Mouse (Mus musculus) neural tube, embryonic 13.5 days (tissue): ENCODE results near the gene Gm3667. TPM values are rescaled to one million over a fixed set of nuclear protein-coding genes. Genes with fewer than 3 reads are reported as not detected.
"Not testable (repeated sequence)": the region's sequence is repeated elsewhere in the genome, so short reads cannot be mapped to it uniquely, and the experiment has no call there.

Source experiments
- ATAC-seq: fragments of 200-750 bp; cut with Nextera tagmentation; 2 replicates; pipeline ENCODE4 v1.8.0; 2017; ENCODE audit warnings: low read depth, mild to moderate bottlenecking, moderate TSS enrichment, moderate library complexity
- H3K27ac ChIP-seq: fragments of 300-500 bp; sonication (generic); replicated peaks from 2 replicates; pipeline ENCODE4 v1.5.1; 2015; ENCODE audit warnings: moderate library complexity, mild to moderate bottlenecking, inconsistent platforms
- H3K27me3 ChIP-seq: fragments of 300-500 bp; sonication (generic); 2 replicates; pipeline ENCODE4 v1.6.1; 2015; ENCODE audit warnings: mild to moderate bottlenecking, inconsistent platforms
- H3K36me3 ChIP-seq: fragments of 300-500 bp; sonication (generic); 2 replicates; pipeline ENCODE4 v1.6.1; 2015; ENCODE audit warnings: mild to moderate bottlenecking, inconsistent platforms
- H3K4me1 ChIP-seq: fragments of 300-500 bp; sonication (generic); replicated peaks from 2 replicates; pipeline ENCODE4 v1.6.1; 2015; ENCODE audit warnings: inconsistent platforms
- H3K4me2 ChIP-seq: fragments of 300-500 bp; sonication (generic); 2 replicates; pipeline ENCODE4 v1.6.1; 2015; ENCODE audit warnings: inconsistent platforms, mild to moderate bottlenecking, moderate library complexity
- H3K4me3 ChIP-seq: fragments of 300-500 bp; sonication (generic); 2 replicates; pipeline ENCODE4 v1.5.1; 2015; ENCODE audit warnings: mild to moderate bottlenecking, inconsistent platforms
- H3K9ac ChIP-seq: fragments of 300-500 bp; sonication (generic); 2 replicates; pipeline ENCODE4 v1.6.1; 2015; ENCODE audit warnings: moderate library complexity, mild to moderate bottlenecking, inconsistent platforms
- H3K9me3 ChIP-seq: fragments of 300-500 bp; sonication (generic); 2 replicates; pipeline ENCODE4 v1.6.1; 2016; ENCODE audit warnings: inconsistent platforms
- WGBS: fragments of 180-500 bp; shearing (Covaris S2); methylation state at CpG from one replicate; pipeline ENCODE4 v1.1.7; 2015; 5-methylcytosine and 5-hydroxymethylcytosine counted together
- polyA plus RNA-seq: library from polyadenylated mRNA; unstranded; fragments of >200 nt; fragmentation: Nextera tagmentation; extraction: Ambion mirVana; gene quantifications from 2 replicates; pipeline ENCODE4 v1.2.1, GENCODE M21; 2015

Gm3667 gene
- 5.4 and 6.9 TPM in 2 replicates for polyA plus RNA-seq

DNA sequence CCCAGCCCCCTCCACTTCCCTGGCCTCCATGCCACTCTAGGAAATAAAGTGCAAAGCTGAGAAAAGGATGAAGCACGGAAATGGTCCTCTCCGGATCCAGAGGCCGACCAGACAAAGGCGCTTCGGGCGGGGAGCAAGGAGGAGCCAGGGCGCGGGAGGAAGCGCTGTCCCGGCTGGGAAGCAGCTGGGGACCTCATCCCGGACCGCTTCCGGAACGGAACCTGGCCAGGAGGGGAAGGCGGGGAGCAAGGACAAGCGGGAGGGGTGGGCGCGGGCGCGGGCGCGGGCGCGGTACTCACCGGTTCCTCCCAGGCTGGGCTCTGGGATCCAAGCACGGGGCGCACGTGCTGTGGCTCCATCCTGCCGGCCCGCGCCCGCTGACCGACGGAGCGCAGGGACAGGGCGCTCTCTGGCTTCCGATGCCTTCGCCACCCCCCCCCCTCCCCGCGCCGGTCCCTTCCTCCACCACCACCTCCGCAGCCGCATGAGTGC lies at the start of gene Gm3667:
Gene Gm3667, minus strand, starts transcription at position 442 of the 492 bp plus-strand sequence.
- Histone ChIP-seq H3K9ac (peak within 1 kb of the TSS; percentile 67), H3K4me2 (peak within 1 kb of the TSS; percentile 58), H3K4me3 (peak within 1 kb of the TSS; percentile 45)
- H3K9me3 ChIP-seq, H3K36me3 ChIP-seq, H3K4me1 ChIP-seq, H3K27me3 ChIP-seq, ATAC-seq, H3K27ac ChIP-seq: not testable (repeated sequence)
- 0% methylated on average over 28 of the region's 43 CpGs for WGBS

DNA sequence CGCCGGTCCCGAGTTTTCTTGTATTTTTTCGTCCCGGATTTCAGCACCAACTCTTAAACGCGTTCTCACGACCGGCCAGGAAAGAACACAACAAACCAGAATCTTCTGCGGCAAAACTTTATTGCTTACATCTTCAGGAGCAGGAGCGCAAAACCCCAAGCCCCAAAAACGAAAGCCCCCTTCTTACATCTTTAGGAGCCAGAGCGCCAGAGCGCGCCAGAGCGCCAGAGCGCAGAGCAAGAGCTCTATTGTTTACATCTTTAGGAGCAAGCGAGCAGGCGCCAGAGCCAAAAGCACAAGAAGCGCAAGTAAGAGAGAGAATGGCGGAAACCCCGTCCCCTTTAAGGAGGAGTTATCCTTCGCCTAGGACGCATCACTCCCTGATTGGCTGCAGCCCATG lies 10.1 kb upstream of the Gm3667 start:
- H3K4me1 ChIP-seq, H3K27me3 ChIP-seq, H3K27ac ChIP-seq, H3K4me2 ChIP-seq, H3K9ac ChIP-seq, H3K36me3 ChIP-seq, H3K4me3 ChIP-seq, ATAC-seq, H3K9me3 ChIP-seq: not testable (repeated sequence)
- 95% methylated on average over 20 of the region's 24 CpGs for WGBS

DNA sequence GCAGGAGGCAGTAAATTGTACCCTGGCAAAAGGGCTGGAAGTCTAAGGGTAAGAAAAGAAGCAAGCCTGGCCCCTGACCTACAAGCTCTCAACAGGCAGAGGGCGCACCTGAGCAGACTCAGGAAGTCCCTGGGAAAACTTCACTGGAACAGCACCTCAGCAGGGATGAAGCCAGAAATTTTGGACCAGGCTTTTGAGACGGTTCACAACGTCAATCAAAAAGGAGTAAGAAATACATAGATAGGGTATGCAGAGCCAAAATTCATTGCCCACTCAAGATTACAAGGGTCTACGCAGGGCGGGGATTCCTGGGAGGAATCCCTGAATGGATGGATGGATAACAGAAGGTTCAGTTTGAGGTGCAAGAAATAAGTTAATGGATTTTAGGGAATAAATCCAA lies 951 bp downstream of the Gm3667 start:
- H3K27ac ChIP-seq, ATAC-seq, H3K9me3 ChIP-seq, H3K36me3 ChIP-seq, H3K4me1 ChIP-seq, H3K27me3 ChIP-seq: not testable (repeated sequence)
- H3K4me2 ChIP-seq: peak overlapping the region; percentile 58
- 15% methylated on average over 5 of the region's 5 CpGs for WGBS
- H3K9ac ChIP-seq: peak overlapping the region; percentile 67; the same call in 1 of the 2 replicates
- peak overlapping the region; percentile 45 for H3K4me3 ChIP-seq

DNA sequence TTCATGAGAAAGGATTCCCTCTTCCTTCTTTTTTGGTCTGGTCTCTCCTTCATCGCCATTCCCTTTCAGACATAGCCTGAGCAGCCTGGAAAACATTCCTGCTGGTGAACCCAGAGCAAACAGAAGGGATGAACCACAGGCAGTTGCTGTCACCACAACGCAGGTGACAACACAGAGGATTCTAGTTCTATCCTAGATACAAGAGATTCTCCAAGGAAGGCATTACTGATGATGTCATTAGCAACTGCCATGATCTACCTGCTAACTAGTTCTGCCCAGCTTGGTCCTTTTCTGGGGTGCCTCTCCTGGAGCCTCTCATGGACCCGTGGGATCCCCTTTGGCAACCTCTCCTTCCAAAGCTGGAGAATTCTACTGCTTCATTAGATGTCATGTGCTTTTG lies 49.6 kb downstream of the Gm3667 start, which contains the start of gene Gm3642:
Gene Gm3642, minus strand, starts transcription at position 101 of the 400 bp plus-strand sequence.
- ATAC-seq: not testable (repeated sequence)

DNA sequence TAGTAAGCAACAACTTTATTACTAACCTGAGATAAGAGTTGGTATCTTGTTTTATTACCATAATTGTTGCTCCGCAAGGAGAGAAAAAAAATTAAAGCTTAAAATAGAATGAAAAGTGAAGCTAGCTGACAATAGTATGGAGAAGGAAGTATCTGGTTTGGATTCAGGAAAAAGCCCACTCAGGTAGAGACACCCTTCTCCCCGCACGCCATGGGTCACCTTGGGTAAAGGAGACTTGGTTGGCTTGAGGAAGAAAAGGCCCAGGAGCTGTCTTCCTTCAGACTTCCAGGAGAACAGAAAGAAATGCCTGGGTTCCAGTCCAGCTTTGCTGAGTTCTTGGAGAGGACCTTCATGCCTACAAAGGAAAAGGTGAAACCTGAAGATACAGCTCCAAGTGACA lies 66.5 kb downstream of the Gm3667 start:
- not testable (repeated sequence) for H3K4me1 ChIP-seq, H3K4me3 ChIP-seq, H3K9me3 ChIP-seq, H3K27me3 ChIP-seq, H3K27ac ChIP-seq, ATAC-seq, H3K9ac ChIP-seq, H3K4me2 ChIP-seq, H3K36me3 ChIP-seq
- WGBS: 92% methylated on average over 3 of the region's 3 CpGs

More for the DNA sequence above, 49.6 kb downstream of the Gm3667 start, which contains the start of gene Gm3642:
- not testable (repeated sequence) for H3K4me3 ChIP-seq, H3K36me3 ChIP-seq, H3K27ac ChIP-seq, H3K4me1 ChIP-seq, H3K27me3 ChIP-seq, H3K4me2 ChIP-seq, H3K9ac ChIP-seq, H3K9me3 ChIP-seq
- no CpG with 5 or more reads among the region's 3 CpGs for WGBS

Other genes with a start within 250 kb of the Gm3667 start
- gene Gm10251, start 205.8 kb downstream of the Gm3667 start, polyA plus RNA-seq: not detected in 2 replicates
- not detected in 2 replicates for gene Gm8050, start 169.7 kb downstream of the Gm3667 start, polyA plus RNA-seq
- 13.6 and 14.4 TPM in 2 replicates for gene Gm3636, start 147.6 kb downstream of the Gm3667 start, polyA plus RNA-seq
- gene Gm8362, start 115.6 kb downstream of the Gm3667 start, polyA plus RNA-seq: not detected in 2 replicates
- gene Gm3642, start 49.7 kb downstream of the Gm3667 start, polyA plus RNA-seq: not detected in 2 replicates
- gene Gm6356, start 83.9 kb upstream of the Gm3667 start, polyA plus RNA-seq: not detected in 2 replicates
- gene Gm10406, start 137.5 kb upstream of the Gm3667 start, polyA plus RNA-seq: 2.7 and 3.7 TPM in 2 replicates
- not detected in 2 replicates for gene Gm3685, start 155.0 kb upstream of the Gm3667 start, polyA plus RNA-seq
- gene Gm3696, start 210.7 kb upstream of the Gm3667 start, polyA plus RNA-seq: 5.4 and 5.8 TPM in 2 replicates
- gene Gm6676, start 235.4 kb upstream of the Gm3667 start, polyA plus RNA-seq: not detected in 2 replicates